Mouse (Mus musculus) hindbrain, postnatal 0 days (tissue): ENCODE data around the gene Rbbp8nl. TPM values are rescaled to one million over a fixed set of nuclear protein-coding genes. Genes with fewer than 3 reads are reported as not detected.

Source experiments
- ATAC-seq: fragments of 200-750 bp; cut with Nextera tagmentation; 2 replicates; pipeline ENCODE4 v1.8.0; 2017; ENCODE audit warnings: mild to moderate bottlenecking, moderate TSS enrichment, moderate library complexity
- DNase-seq: peaks from one replicate; pipeline ENCODE4 v3.0.0-alpha.2; 2015; ENCODE audit warnings: low spot score
- H3K27ac ChIP-seq: fragments of 300-500 bp; sonication (generic); 2 replicates; pipeline ENCODE4 v1.5.1; 2014; ENCODE audit warnings: mild to moderate bottlenecking
- H3K27me3 ChIP-seq: fragments of 300-500 bp; sonication (generic); 2 replicates; pipeline ENCODE4 v1.6.1; 2014; ENCODE audit warnings: low read length, mixed read lengths; ENCODE audit not compliant: insufficient read depth
- H3K36me3 ChIP-seq: fragments of 300-500 bp; sonication (generic); 2 replicates; pipeline ENCODE4 v1.6.1; 2014; ENCODE audit warnings: low read length, mixed read lengths; ENCODE audit not compliant: insufficient read depth
- H3K4me1 ChIP-seq: fragments of 300-500 bp; sonication (generic); 2 replicates; pipeline ENCODE4 v1.6.1; 2014; ENCODE audit warnings: antibody characterized with exemption, low read length, mixed read lengths; ENCODE audit not compliant: insufficient read depth
- H3K4me2 ChIP-seq: fragments of 300-500 bp; sonication (generic); 2 replicates; pipeline ENCODE4 v1.6.1; 2014; ENCODE audit warnings: low read depth, mild to moderate bottlenecking, low read length, moderate library complexity, mixed read lengths
- H3K4me3 ChIP-seq: fragments of 300-500 bp; sonication (generic); 2 replicates; pipeline ENCODE4 v1.5.1; 2014; ENCODE audit warnings: low read length
- H3K9ac ChIP-seq: fragments of 300-500 bp; sonication (generic); replicated peaks from 2 replicates; pipeline ENCODE4 v1.6.1; 2014; ENCODE audit warnings: mild to moderate bottlenecking, low read length, moderate library complexity, mixed read lengths
- H3K9me3 ChIP-seq: fragments of 300-500 bp; sonication (generic); 2 replicates; pipeline ENCODE4 v1.6.1; 2016; ENCODE audit warnings: low read length, mixed read lengths
- CTCF ChIP-seq: IDR thresholded peaks from 2 replicates; pipeline ENCODE4 v1.5.1; 2016; ENCODE audit warnings: antibody characterized with exemption, control low read depth, low read depth
- WGBS: fragments of 180-500 bp; shearing (Covaris S2); extraction: QIAGEN DNeasy Blood & Tissue Kit; methylation state at CpG from one replicate; pipeline ENCODE4 v1.1.7; 2014; 5-methylcytosine and 5-hydroxymethylcytosine counted together
- polyA plus RNA-seq: library from polyadenylated mRNA; unstranded; fragments of >200 nt; fragmentation: Nextera tagmentation; extraction: Ambion mirVana; gene quantifications from 2 replicates; pipeline ENCODE4 v1.2.1, GENCODE M21; 2015
- total RNA-seq: library from RNA; depleted of rRNA; stranded (reverse); fragments of >200 nt; gene quantifications from 2 replicates; pipeline ENCODE4 v1.2.3, GENCODE M21; 2014

The Rbbp8nl gene
- total and polyA plus RNA-seq, 2 experiments from 2014 or later, result not detected

GRCm38 (mm10) chr2:180291566-180291965 is 1.9 kb upstream of the Rbbp8nl start:
- H3K4me3 ChIP-seq, result no peak overlapping the region
- no peaks in the 10 kb centered on the region for H3K27me3 ChIP-seq
- H3K4me2 ChIP-seq, result no peak overlapping the region
- H3K9ac ChIP-seq, result no peak overlapping the region
- H3K4me1 ChIP-seq, result no peaks in the 10 kb centered on the region
- ATAC-seq (no peak), DNase-seq (no peak)
- no peaks in the 10 kb centered on the region for H3K36me3 ChIP-seq
- no peak for TF ChIP-seq CTCF
- no peaks in the 10 kb centered on the region for H3K9me3 ChIP-seq
- no peak overlapping the region for H3K27ac ChIP-seq
- 76% methylated on average over 5 of the region's 5 CpGs for WGBS

GRCm38 (mm10) chr2:180290503-180290902 is 824 bp upstream of the Rbbp8nl start:
- WGBS, result 66% methylated on average over 6 of the region's 6 CpGs
- no peak overlapping the region for H3K9ac ChIP-seq
- TF ChIP-seq CTCF, result no peak

GRCm38 (mm10) chr2:180288966-180289365 is 713 bp downstream of the Rbbp8nl start:
- H3K4me3 ChIP-seq, result no peak overlapping the region
- ATAC-seq, result no peak

More at GRCm38 (mm10) chr2:180290503-180290902, 824 bp upstream of the Rbbp8nl start:
- no peaks in the 10 kb centered on the region for H3K27me3 ChIP-seq
- no peak overlapping the region for H3K4me3 ChIP-seq
- DNase-seq (no peak), ATAC-seq (no peak)
- H3K36me3 ChIP-seq, result no peaks in the 10 kb centered on the region
- no peak overlapping the region for H3K27ac ChIP-seq
- no peaks in the 10 kb centered on the region for H3K4me1 ChIP-seq
- no peak overlapping the region for H3K4me2 ChIP-seq
- no peaks in the 10 kb centered on the region for H3K9me3 ChIP-seq

GRCm38 (mm10) chr2:180279321-180279720 is 10.4 kb downstream of the Rbbp8nl start:
- Histone ChIP-seq H3K9ac (no peak overlapping the region), H3K27me3 (no peaks in the 10 kb centered on the region), H3K4me2 (no peak overlapping the region), H3K36me3 (no peaks in the 10 kb centered on the region), H3K27ac (no peak overlapping the region), H3K4me3 (no peak overlapping the region), H3K9me3 (no peaks in the 10 kb centered on the region), H3K4me1 (no peaks in the 10 kb centered on the region)
- no peak for TF ChIP-seq CTCF
- 76% methylated on average over 8 of the region's 8 CpGs for WGBS
- DNase-seq (no peak), ATAC-seq (no peak)

More at GRCm38 (mm10) chr2:180288966-180289365, 713 bp downstream of the Rbbp8nl start:
- H3K27ac ChIP-seq, result no peak overlapping the region
- no peaks in the 10 kb centered on the region for H3K36me3 ChIP-seq
- H3K9me3 ChIP-seq, result no peaks in the 10 kb centered on the region
- H3K9ac ChIP-seq, result no peak overlapping the region
- WGBS, result 58% methylated on average over 11 of the region's 11 CpGs
- H3K4me2 ChIP-seq, result no peak overlapping the region
- no peak for DNase-seq
- no peaks in the 10 kb centered on the region for H3K4me1 ChIP-seq
- no peak for TF ChIP-seq CTCF
- no peaks in the 10 kb centered on the region for H3K27me3 ChIP-seq

- Histone ChIP-seq H3K4me3 (no peak overlapping the region), H3K4me1 (no peaks in the 10 kb centered on the region), H3K9ac (no peak overlapping the region), H3K9me3 (no peaks in the 10 kb centered on the region), H3K36me3 (no peaks in the 10 kb centered on the region), H3K27ac (no peak overlapping the region), H3K4me2 (no peak overlapping the region), H3K27me3 (no peaks in the 10 kb centered on the region)
- DNase-seq (no peak), ATAC-seq (no peak)
- WGBS, result 75% methylated on average over 8 of the region's 8 CpGs
- no peak for TF ChIP-seq CTCF
These were observed 11.8 kb downstream of the Rbbp8nl start for GRCm38 (mm10) chr2:180277773-180278320.

GRCm38 (mm10) chr2:180276851-180277259 is 12.8 kb downstream of the Rbbp8nl start:
- no peak for ATAC-seq

GRCm38 (mm10) chr2:180276385-180276784 is 13.3 kb downstream of the Rbbp8nl start:
- DNase-seq (no peak), ATAC-seq (no peak)
- Histone ChIP-seq H3K27me3 (no peaks in the 10 kb centered on the region), H3K9ac (no peak overlapping the region), H3K4me2 (no peak overlapping the region), H3K36me3 (no peaks in the 10 kb centered on the region), H3K4me3 (no peak overlapping the region), H3K4me1 (peaks cover 12% of the 10 kb centered on the region), H3K27ac (no peak overlapping the region), H3K9me3 (no peaks in the 10 kb centered on the region)
- no peak for TF ChIP-seq CTCF
- WGBS, result 52% methylated on average over 4 of the region's 4 CpGs

More at GRCm38 (mm10) chr2:180276851-180277259, 12.8 kb downstream of the Rbbp8nl start:
- H3K9me3 ChIP-seq, result no peaks in the 10 kb centered on the region
- H3K36me3 ChIP-seq, result no peaks in the 10 kb centered on the region
- no peak overlapping the region for H3K9ac ChIP-seq
- H3K4me3 ChIP-seq, result no peak overlapping the region
- DNase-seq, result no peak
- WGBS, result 73% methylated on average over 8 of the region's 8 CpGs
- H3K4me2 ChIP-seq, result no peak overlapping the region
- no peak for TF ChIP-seq CTCF
- H3K27ac ChIP-seq, result no peak overlapping the region
- H3K27me3 ChIP-seq, result no peaks in the 10 kb centered on the region
- H3K4me1 ChIP-seq, result peaks cover 7% of the 10 kb centered on the region
